Mouse (Mus musculus): Measurements from ENCODE around the gene Csnk1g2.

- no peak for TF ChIP-seq CTCF (IDR thresholded peaks at IDR 0.05; ENCODE audit: control insufficient read depth, insufficient read depth, low read length)
- no peak for TF ChIP-seq POLR2A (IDR thresholded peaks at IDR 0.05; ENCODE audit: borderline replicate concordance, control insufficient read depth, low read depth, low read length)
Observed at GRCm38 (mm10) chr10:80583047-80583446, 39.6 kb upstream of the Csnk1g2 start.

All from bone marrow, adult 2 months (tissue).